ENCODE assay signal across 22 mouse cellular contexts in genomic region chr5:34530116-34530515, GRCm38 (mm10). TPM values are rescaled to one million over a fixed set of nuclear protein-coding genes. Genes with fewer than 3 reads are reported as not detected.
A peak's percentile ranks its signal among the peaks of the same experiment; 100 is the strongest.
DNase-seq lines count a peak whose midpoint lies in the region; ATAC-seq and TF ChIP-seq lines count a peak whose summit lies in the region.
"Had no signal": no experiment of that assay in that cellular context is flagged by ENCODE, and none has a peak within 500 bp of the region (broad histone marks: within the 10 kb centered on the region; RNA-seq: fewer than 3 reads in every experiment).

No protein-coding gene starts in this region.

- peak overlapping the region; percentile 16; the same call in 1 of the 2 replicates for H3K9ac ChIP-seq in liver, adult 2 months (ENCODE audit: low read depth, low read length)
- no peak overlapping the region for H3K9ac ChIP-seq in liver, embryonic 11.5 days (ENCODE audit: low read depth, low read length)
- H3K9ac ChIP-seq in heart, embryonic 12.5 days, result no peak overlapping the region
- H3K9ac ChIP-seq: embryonic facial prominence, embryonic 13.5 days; forebrain, embryonic 12.5 days; hindbrain, embryonic 12.5 days; limb, embryonic 12.5 days; liver, embryonic 15.5 days; neural tube, embryonic 15.5 days had no signal

- H3K79me2 ChIP-seq in liver, adult 2 months (ENCODE audit: control insufficient read depth, insufficient read depth, low read length), result peaks cover 12% of the 10 kb centered on the region; the same call in 1 of the 2 replicates
- peaks cover 49% of the 10 kb centered on the region for H3K79me2 ChIP-seq in myocyte (ENCODE audit: control insufficient read depth, insufficient read depth)

- no peaks in the 10 kb centered on the region for H3K36me3 ChIP-seq in liver, adult 2 months (ENCODE audit: control insufficient read depth, insufficient read depth, low read length)
- H3K36me3 ChIP-seq in liver, embryonic 11.5 days (ENCODE audit: control insufficient read depth, insufficient read depth, low read length), result no peaks in the 10 kb centered on the region
- H3K36me3 ChIP-seq in myocyte (ENCODE audit: control insufficient read depth, insufficient read depth), result no peaks in the 10 kb centered on the region
- no peaks in the 10 kb centered on the region for H3K36me3 ChIP-seq in heart, embryonic 12.5 days
- H3K36me3 ChIP-seq: embryonic facial prominence, embryonic 13.5 days; forebrain, embryonic 12.5 days; hindbrain, embryonic 12.5 days; limb, embryonic 12.5 days; liver, embryonic 15.5 days; midbrain, embryonic 10.5 days; neural tube, embryonic 15.5 days had no signal

- no peak for TF ChIP-seq CTCF in liver, adult 2 months (IDR thresholded peaks at IDR 0.05; ENCODE audit: low read depth, low read length)

- 0 out of 2 replicates have a peak, but pooled peaks have one; percentile 2 for TF ChIP-seq POLR2A in liver, adult 2 months (IDR thresholded peaks at IDR 0.05; ENCODE audit: extremely low read depth, insufficient read depth, low read length)
- no peak for TF ChIP-seq POLR2A in myocyte (IDR thresholded peaks at IDR 0.05; ENCODE audit: insufficient read length, low read depth)

- peaks cover 53% of the 10 kb centered on the region for H3K4me1 ChIP-seq in liver, adult 2 months (ENCODE audit: control insufficient read depth, insufficient read depth, low read length)
- H3K4me1 ChIP-seq in liver, embryonic 11.5 days (replicated peaks; ENCODE audit: control insufficient read depth, insufficient read depth, low read length), result peaks cover 18% of the 10 kb centered on the region
- peaks cover 26% of the 10 kb centered on the region for H3K4me1 ChIP-seq in heart, embryonic 12.5 days (replicated peaks)
- H3K4me1 ChIP-seq: hindbrain, embryonic 12.5 days; limb, embryonic 12.5 days had no signal

- H3ac ChIP-seq in myocyte (ENCODE audit: control insufficient read depth, insufficient read length), result no peak overlapping the region

- DNase-seq in cerebellum, postnatal 10 days, result peak; percentile 26 to 28
- no peak for DNase-seq in cerebellum, postnatal 25 days
- peak; percentile 53 for DNase-seq in liver, adult 2 months (ENCODE audit: extremely low read depth, low read depth, low spot score)
- no peak for DNase-seq in liver, embryonic 11.5 days (ENCODE audit: low spot score)
- DNase-seq in brain, adult 2 months (ENCODE audit: low read depth, low spot score), result peak; percentile 34
- DNase-seq in retina, embryonic 14.5 days (ENCODE audit: low spot score), result no peak
- DNase-seq: cerebellum, adult 11-12 months; embryo, embryonic 11 days; heart, adult 18-20 months; lung, postnatal 4 days; thymus, postnatal 25 days had no signal

- ATAC-seq in liver, embryonic 11.5 days (replicated peaks; ENCODE audit: low FRiP score), result no peak
- ATAC-seq in heart, embryonic 12.5 days (ENCODE audit: insufficient number of reproducible peaks, low FRiP score), result no peak
- ATAC-seq: CD4-positive, CD25-positive, alpha-beta regulatory T cell, adult 4 months had no signal

- WGBS in liver, adult 2 months, result 21% methylated on average over 5 of the region's 5 CpGs
- 75% methylated on average over 5 of the region's 5 CpGs for WGBS in liver, embryonic 11.5 days
- WGBS in heart, embryonic 12.5 days, result 62% methylated on average over 5 of the region's 5 CpGs

- no peaks in the 10 kb centered on the region for H3K27me3 ChIP-seq in liver, adult 2 months (ENCODE audit: control insufficient read depth, insufficient read depth, low read length)
- H3K27me3 ChIP-seq in liver, embryonic 11.5 days (replicated peaks; ENCODE audit: control insufficient read depth, insufficient read depth, low read length), result no peaks in the 10 kb centered on the region; the same call in 1 of the 2 replicates
- no peaks in the 10 kb centered on the region for H3K27me3 ChIP-seq in myocyte (ENCODE audit: control insufficient read depth, insufficient read depth, insufficient read length)
- no peaks in the 10 kb centered on the region for H3K27me3 ChIP-seq in heart, embryonic 12.5 days (replicated peaks)
- H3K27me3 ChIP-seq: neural tube, embryonic 15.5 days had no signal

- H3K4me2 ChIP-seq in liver, embryonic 11.5 days, result no peak overlapping the region
- peak overlapping the region; percentile 30 for H3K4me2 ChIP-seq in myocyte (ENCODE audit: low read depth)
- no peak overlapping the region for H3K4me2 ChIP-seq in heart, embryonic 12.5 days
- H3K4me2 ChIP-seq: embryonic facial prominence, embryonic 13.5 days; forebrain, embryonic 12.5 days; hindbrain, embryonic 12.5 days; limb, embryonic 12.5 days; neural tube, embryonic 15.5 days had no signal

- H3K4me3 ChIP-seq in liver, adult 2 months (ENCODE audit: insufficient read depth, low read depth, low read length), result no peak overlapping the region
- no peak overlapping the region for H3K4me3 ChIP-seq in liver, embryonic 11.5 days (ENCODE audit: low read depth, low read length)
- no peak overlapping the region for H3K4me3 ChIP-seq in myocyte
- no peak overlapping the region for H3K4me3 ChIP-seq in heart, embryonic 12.5 days
- H3K4me3 ChIP-seq: embryonic facial prominence, embryonic 13.5 days; erythroblast, embryonic 14.5 days; forebrain, embryonic 12.5 days; hindbrain, embryonic 12.5 days; limb, embryonic 12.5 days; liver, embryonic 15.5 days; midbrain, embryonic 10.5 days; neural tube, embryonic 15.5 days had no signal

- no peaks in the 10 kb centered on the region for H3K9me3 ChIP-seq in liver, embryonic 11.5 days (ENCODE audit: control insufficient read depth, low read length)
- no peaks in the 10 kb centered on the region for H3K9me3 ChIP-seq in heart, embryonic 12.5 days (replicated peaks)
- H3K9me3 ChIP-seq: embryonic facial prominence, embryonic 13.5 days; forebrain, embryonic 12.5 days; hindbrain, embryonic 12.5 days; limb, embryonic 12.5 days; liver, embryonic 15.5 days; midbrain, embryonic 10.5 days; neural tube, embryonic 15.5 days had no signal

- peak overlapping the region; percentile 87 for H3K27ac ChIP-seq in liver, adult 2 months (replicated peaks; ENCODE audit: insufficient read depth, low read depth, low read length)
- no peak overlapping the region for H3K27ac ChIP-seq in liver, embryonic 11.5 days (ENCODE audit: low read depth, low read length)
- H3K27ac ChIP-seq in heart, embryonic 12.5 days (ENCODE audit: poor library complexity, severe bottlenecking), result no peak overlapping the region
- H3K27ac ChIP-seq: embryonic facial prominence, embryonic 13.5 days; forebrain, embryonic 12.5 days; hindbrain, embryonic 12.5 days; limb, embryonic 12.5 days; liver, embryonic 15.5 days; midbrain, embryonic 10.5 days; neural tube, embryonic 15.5 days had no signal

TF ChIP-seq in myocyte, 11 proteins besides CTCF, POLR2A, EP300 and RAD21:
- no peak for TF ChIP-seq E2F4 (IDR thresholded peaks at IDR 0.05; ENCODE audit: insufficient read depth)
- no peak for TF ChIP-seq TCF3 (IDR thresholded peaks at IDR 0.05; ENCODE audit: insufficient read length, low read depth)
TF ChIP-seq in myocyte: peak in this region for 0.

RNA-seq across cellular contexts. Expression of gene Sh3bp2, which starts 4.5 kb away (rescaled TPM):
- total RNA-seq in liver, adult 2 months (2014; rRNA removed), result 9.1 and 11.9 TPM in 2 replicates
- 16.9 and 20.5 TPM in 2 replicates for polyA plus RNA-seq in liver, adult 2 months (2012; rRNA removed)
- 5.2 and 8.4 TPM in 2 replicates for polyA plus RNA-seq in liver, embryonic 11.5 days (2014; fragmentation: Nextera tagmentation; extraction: Ambion mirVana)
- polyA plus RNA-seq in myocyte (2012; fragmentation: generic; extraction: Trizol), result 14.3 TPM
- 3.0 and 6.4 TPM in 2 replicates for polyA plus RNA-seq in heart, embryonic 12.5 days (2016; fragmentation: Nextera tagmentation; extraction: Ambion mirVana)

RNA-seq across cellular contexts. Expression of gene Tnip2, which starts 16.3 kb away (rescaled TPM):
- total RNA-seq in liver, adult 2 months (2014; rRNA removed), result 6.2 and 7.7 TPM in 2 replicates
- 6.2 and 13.4 TPM in 2 replicates for polyA plus RNA-seq in liver, adult 2 months (2012; rRNA removed)
- polyA plus RNA-seq in liver, embryonic 11.5 days (2014; fragmentation: Nextera tagmentation; extraction: Ambion mirVana), result 12.3 and 12.8 TPM in 2 replicates
- 10.6 TPM for polyA plus RNA-seq in myocyte (2012; fragmentation: generic; extraction: Trizol)
- 15.8 and 19.5 TPM in 2 replicates for polyA plus RNA-seq in heart, embryonic 12.5 days (2016; fragmentation: Nextera tagmentation; extraction: Ambion mirVana)
- polyA plus RNA-seq: erythroblast, embryonic 14.5 days had no signal

RNA-seq across cellular contexts. Expression of gene Add1, which starts 43.3 kb away (rescaled TPM):
- 30.6 and 30.9 TPM in 2 replicates for total RNA-seq in liver, adult 2 months (2014; rRNA removed)
- 29.9 and 39.3 TPM in 2 replicates for polyA plus RNA-seq in liver, adult 2 months (2012; rRNA removed)
- 170 and 186 TPM in 2 replicates for polyA plus RNA-seq in liver, embryonic 11.5 days (2014; fragmentation: Nextera tagmentation; extraction: Ambion mirVana)
- polyA plus RNA-seq in myocyte (2012; fragmentation: generic; extraction: Trizol), result 160 TPM
- 188 and 189 TPM in 2 replicates for polyA plus RNA-seq in heart, embryonic 12.5 days (2016; fragmentation: Nextera tagmentation; extraction: Ambion mirVana)

Comparison
In these comparisons a context has a peak if more than half of its experiments do, and no peak if none do; other contexts are left out.
1. DNase-seq: peak in cerebellum, postnatal 10 days (2 of 2), liver, adult 2 months (single experiment) and brain, adult 2 months (single experiment); none in cerebellum, postnatal 25 days (0 of 2), liver, embryonic 11.5 days (single experiment) and retina, embryonic 14.5 days (single experiment).